Mouse (Mus musculus) 416B (cell line): ENCODE results near the gene Gabpa.

Experiments
- DNase-seq: peaks from one replicate; pipeline ENCODE4 v3.0.0; 2011; ENCODE audit warnings: low read depth

Gabpa gene

GRCm38 (mm10) chr16:84834745-84835440 lies at the start of gene Gabpa:
Gabpa (plus strand) TSS chr16:84834925.
- DNase-seq: peak; percentile 98

- DNase-seq: no peak
Observed at GRCm38 (mm10) chr16:84784966-84785365, 49.8 kb upstream of the Gabpa start.

GRCm38 (mm10) chr16:84790595-84791165 lies 44.0 kb upstream of the Gabpa start:
- DNase-seq: no peak

- DNase-seq: no peak
Observed at GRCm38 (mm10) chr16:84793401-84793800, 41.3 kb upstream of the Gabpa start.

- no peak for DNase-seq
Observed at GRCm38 (mm10) chr16:84795337-84795736, 39.4 kb upstream of the Gabpa start.

GRCm38 (mm10) chr16:84796678-84797077 lies 38.0 kb upstream of the Gabpa start:
- no peak for DNase-seq

- DNase-seq: peak; percentile 80
Observed at GRCm38 (mm10) chr16:84800038-84800437, 34.7 kb upstream of the Gabpa start.

- peak; percentile 83 for DNase-seq
Observed at GRCm38 (mm10) chr16:84802217-84802616, 32.5 kb upstream of the Gabpa start.

- no peak for DNase-seq
Observed at GRCm38 (mm10) chr16:84804866-84805265, 29.9 kb upstream of the Gabpa start.

GRCm38 (mm10) chr16:84806175-84806574 lies 28.6 kb upstream of the Gabpa start:
- no peak for DNase-seq

- DNase-seq: no peak
Observed at GRCm38 (mm10) chr16:84807874-84808273, 26.9 kb upstream of the Gabpa start.

- peak; percentile 81 for DNase-seq
Observed at GRCm38 (mm10) chr16:84810254-84810653, 24.5 kb upstream of the Gabpa start.

- peak; percentile 58 for DNase-seq
Observed at GRCm38 (mm10) chr16:84813852-84814251, 20.9 kb upstream of the Gabpa start.

GRCm38 (mm10) chr16:84814511-84814910 lies 20.2 kb upstream of the Gabpa start:
- DNase-seq: peak; percentile 80

GRCm38 (mm10) chr16:84817423-84817822 lies 17.3 kb upstream of the Gabpa start:
- DNase-seq: peak; percentile 61

GRCm38 (mm10) chr16:84825009-84825408 lies 9.7 kb upstream of the Gabpa start:
- no peak for DNase-seq

- DNase-seq: no peak
Observed at GRCm38 (mm10) chr16:84831696-84832095, 3.0 kb upstream of the Gabpa start.

GRCm38 (mm10) chr16:84832736-84833135 lies 2.0 kb upstream of the Gabpa start:
- no peak for DNase-seq

- no peak for DNase-seq
Observed at GRCm38 (mm10) chr16:84834344-84834743, 381 bp upstream of the Gabpa start.

- DNase-seq: peak; percentile 73
Observed at GRCm38 (mm10) chr16:84835441-84835822, 707 bp downstream of the Gabpa start, which contains the start of gene Atp5j. Atp5j (minus strand) TSS chr16:84835625.

- DNase-seq: peak; percentile 91
Observed at GRCm38 (mm10) chr16:84835823-84836743, 1.4 kb downstream of the Gabpa start.

- peak; percentile 28 for DNase-seq
Observed at GRCm38 (mm10) chr16:84838576-84838975, 3.9 kb downstream of the Gabpa start.

- peak; percentile 29 for DNase-seq
Observed at GRCm38 (mm10) chr16:84853492-84853891, 18.8 kb downstream of the Gabpa start.
